Mouse (Mus musculus): ENCODE data around the gene Dock4.

The Dock4 gene

GRCm38 (mm10) chr12:40659689-40660088 lies 213.9 kb downstream of the Dock4 start:
- DNase-seq = peak; percentile 4

GRCm38 (mm10) chr12:40669460-40669859 lies 223.7 kb downstream of the Dock4 start:
- DNase-seq = no peak

- DNase-seq = no peak
Observed at GRCm38 (mm10) chr12:40670766-40671165, 225.0 kb downstream of the Dock4 start.

GRCm38 (mm10) chr12:40679713-40680112 lies 234.0 kb downstream of the Dock4 start:
- DNase-seq = no peak

DNA sequence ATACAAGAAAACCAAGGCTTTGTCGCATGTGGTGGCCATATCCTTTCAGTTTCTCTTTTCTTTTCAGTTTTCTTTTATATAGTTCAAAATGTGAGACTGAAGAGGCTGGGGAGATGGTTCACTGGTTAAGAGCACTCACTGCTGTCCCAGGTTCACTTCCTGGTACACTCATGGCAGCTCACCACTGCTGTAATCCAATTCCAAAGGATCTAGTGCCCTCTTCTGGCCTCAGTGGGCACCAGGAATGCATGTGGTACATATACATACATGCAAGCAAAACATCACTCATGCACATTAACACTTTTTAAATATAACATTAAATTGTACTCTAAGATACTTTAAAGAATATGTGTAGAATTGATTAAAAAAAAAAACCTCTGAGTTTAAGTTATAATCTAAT lies 234.8 kb downstream of the Dock4 start:
- peak; percentile 48 for DNase-seq

DNA sequence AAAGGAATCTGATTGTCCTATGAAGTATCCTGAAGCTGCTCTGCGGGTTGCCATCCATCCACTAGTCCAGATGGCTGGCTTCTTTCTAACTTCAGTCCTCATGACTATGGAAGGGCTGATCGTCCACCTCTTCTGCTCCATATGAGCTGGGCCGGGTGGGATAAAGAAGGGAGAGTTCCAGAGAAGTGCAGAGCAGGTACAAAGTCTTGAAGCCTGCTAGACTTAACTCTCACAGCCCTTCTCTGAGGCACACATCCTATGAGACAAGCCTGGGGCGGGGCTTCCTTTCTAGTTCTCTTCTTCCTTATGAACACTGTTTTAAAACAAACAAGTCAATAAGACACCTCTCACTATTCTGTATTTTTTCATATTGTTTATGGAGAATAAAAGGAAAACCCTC lies 245.7 kb downstream of the Dock4 start:
- DNase-seq = no peak

DNA sequence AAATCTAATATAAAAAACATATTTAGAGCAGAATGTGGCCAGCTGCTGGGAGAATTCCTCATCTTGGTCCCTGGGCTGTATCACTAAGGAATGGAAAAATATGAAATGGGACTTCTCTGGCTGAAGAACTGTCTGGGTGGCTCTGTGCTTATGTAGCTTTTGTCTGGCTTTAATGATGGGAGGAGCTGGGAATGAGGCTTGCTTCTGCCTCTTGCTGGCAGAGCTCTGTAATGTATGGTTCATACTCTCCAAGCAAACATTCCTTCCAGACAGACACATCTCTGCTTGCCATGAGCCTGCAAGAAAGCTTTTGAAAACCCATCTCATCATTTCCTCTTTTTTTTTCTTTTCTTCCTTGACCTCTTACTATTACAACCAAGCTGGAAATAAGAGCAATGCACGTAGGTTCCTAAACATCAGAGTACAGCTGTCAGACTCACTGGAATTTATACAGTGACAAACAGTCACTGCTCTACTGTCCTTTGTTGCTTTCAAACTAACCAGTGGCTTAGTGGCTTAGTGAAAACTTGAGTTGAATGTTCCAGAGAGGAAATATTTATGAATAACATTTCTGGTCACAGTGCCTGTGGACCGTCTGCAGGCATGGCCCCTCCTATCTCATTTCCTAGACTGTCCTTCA lies 248.4 kb downstream of the Dock4 start:
- no peak for DNase-seq

DNA sequence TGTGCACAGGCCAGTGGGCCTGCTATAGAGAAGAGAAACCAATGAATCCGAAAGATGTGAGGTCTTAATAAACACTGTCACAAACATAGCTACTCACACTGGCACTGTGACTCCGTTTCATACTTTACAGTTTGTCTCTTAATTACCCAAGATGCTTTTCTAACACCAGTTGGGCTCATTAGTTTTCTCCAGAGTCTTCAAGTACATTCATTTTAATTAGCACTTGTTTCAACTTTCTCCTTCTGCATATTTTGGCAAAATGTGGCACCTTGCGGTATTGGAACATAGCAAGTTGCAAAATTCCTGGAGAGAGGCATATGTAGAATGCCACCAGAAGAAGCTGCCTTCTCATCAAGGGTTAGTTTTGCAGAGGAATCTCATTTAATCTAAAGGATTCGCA lies 252.6 kb downstream of the Dock4 start:
- DNase-seq = no peak

DNA sequence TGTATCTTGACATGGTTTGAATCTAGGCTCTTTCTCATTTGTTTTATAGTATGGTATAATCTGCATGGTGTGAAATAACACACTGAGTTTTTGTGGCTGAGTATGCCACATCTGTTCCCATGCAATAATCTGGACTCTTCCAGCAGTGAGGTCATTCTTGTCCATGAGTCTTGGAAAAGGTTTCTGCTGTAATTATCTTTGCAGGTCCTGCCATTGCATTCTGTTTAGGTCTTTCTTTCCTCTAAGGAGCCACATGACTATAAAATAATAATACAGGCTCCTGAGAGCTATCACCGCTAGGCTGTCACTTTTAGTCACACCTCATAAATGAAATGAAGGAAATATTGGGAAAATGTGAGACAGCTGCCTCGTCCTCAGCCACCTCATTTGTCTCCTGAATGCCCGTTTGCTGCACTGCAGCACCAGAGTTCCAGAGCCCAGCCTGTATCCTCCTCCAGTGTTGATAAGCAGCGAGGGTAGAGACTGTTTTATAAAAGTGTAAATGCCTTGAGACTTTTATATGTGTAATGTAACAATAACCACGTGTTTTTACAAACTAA lies 256.6 kb downstream of the Dock4 start:
- no peak for DNase-seq

- no peak for DNase-seq
Observed at GRCm38 (mm10) chr12:40704296-40704695, 258.5 kb downstream of the Dock4 start.

GRCm38 (mm10) chr12:40707108-40707507 lies 261.4 kb downstream of the Dock4 start:
- DNase-seq = no peak

DNA sequence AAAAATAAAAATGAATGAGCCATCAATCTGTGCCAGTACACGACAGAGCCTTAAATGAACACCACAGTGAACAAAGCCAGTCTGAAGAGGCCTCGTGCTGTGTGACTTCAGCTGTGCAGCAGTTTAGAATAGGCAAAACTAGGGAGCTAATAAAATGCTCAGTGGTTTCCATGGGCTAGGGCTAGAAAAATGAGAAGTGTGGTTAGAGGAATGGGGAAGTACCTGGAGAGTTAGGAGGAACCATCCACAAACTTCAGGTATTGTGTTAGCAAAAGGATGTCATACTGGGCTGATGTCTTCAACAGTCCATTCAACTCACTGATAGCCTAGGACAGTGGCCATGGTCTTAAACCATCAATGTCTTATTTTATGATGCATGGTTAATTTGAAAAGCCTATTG lies 263.3 kb downstream of the Dock4 start:
- DNase-seq = no peak

DNA sequence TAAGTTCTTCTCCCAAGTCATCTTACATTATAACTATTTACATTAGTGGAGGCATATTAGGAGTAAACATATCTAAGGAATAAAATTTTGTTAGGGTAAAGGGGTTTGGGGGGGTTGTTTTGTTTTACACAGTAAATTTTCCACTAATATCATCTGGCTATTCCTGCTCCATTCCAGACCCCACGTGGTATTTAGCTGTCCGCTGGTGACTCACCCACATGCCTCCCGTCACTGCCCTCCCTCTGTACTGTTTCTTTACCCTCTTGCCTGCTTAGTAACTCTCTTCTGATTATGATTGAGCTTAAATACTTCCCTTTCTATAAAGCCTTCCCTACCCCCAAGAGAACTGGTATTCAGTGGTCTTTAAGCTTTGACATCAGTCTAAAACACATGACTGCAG lies 266.5 kb downstream of the Dock4 start:
- no peak for DNase-seq

- DNase-seq = no peak
Observed at GRCm38 (mm10) chr12:40714288-40714687, 268.5 kb downstream of the Dock4 start.

- no peak for DNase-seq
Observed at GRCm38 (mm10) chr12:40715174-40715573, 269.4 kb downstream of the Dock4 start.

- no peak for DNase-seq
Observed at GRCm38 (mm10) chr12:40728373-40728772, 282.6 kb downstream of the Dock4 start.

DNA sequence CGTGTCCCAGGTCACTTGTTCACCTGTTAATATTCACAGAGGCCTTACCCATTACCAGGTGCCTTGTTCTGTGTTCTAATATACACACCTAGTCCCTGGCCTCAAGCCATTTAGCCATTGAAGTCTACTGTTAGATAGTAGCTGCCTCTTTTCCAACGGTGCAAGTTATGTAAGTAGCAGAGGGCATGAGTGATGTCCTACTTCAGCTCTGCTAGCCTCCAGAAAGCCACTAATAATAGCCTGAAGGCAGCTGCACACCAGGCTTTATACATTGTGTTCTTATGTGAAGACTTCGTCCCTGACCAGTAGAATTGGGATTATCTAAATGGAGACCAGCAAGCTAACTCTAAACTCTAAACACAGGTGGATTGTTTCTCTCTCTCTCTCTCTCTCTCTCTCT lies 285.0 kb downstream of the Dock4 start:
- DNase-seq = no peak

DNA sequence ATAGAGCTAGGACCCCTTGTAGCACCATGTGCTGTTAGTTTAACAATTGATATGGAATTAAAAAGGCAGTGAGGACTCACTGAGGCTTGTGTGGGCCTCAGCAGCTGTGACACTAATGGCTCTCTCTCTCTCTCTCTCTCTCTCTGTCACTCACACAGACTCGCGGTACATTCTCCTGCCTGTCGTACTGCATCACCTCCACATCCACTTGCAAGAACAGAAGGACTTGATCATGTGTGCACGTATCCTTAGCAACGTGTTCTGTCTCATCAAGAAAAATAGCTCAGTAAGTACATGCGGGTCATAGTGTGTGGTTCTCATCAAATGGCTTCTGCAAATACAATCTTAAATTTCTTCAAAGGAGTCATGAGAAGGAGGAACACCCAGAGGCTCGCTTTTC lies 299.7 kb downstream of the Dock4 start:
- DNase-seq = no peak

DNA sequence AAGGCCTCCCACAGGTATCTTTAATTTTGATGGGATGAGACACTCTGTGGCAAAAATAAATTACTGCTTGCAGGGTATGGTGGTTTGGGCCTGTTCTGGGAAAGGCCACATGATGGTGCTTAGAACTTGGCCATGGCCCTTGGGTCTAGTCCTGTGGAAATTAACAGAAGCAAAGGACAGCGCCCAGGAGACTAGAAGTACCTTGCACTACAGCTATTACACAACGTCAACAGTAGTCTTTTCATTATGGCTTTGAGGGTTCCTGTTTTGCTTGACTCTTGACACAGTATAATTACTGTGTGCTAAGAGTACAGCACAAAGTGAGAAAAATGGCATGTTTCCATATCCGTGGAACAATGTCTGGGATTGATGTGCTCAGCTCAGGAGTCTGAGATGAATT lies 300.3 kb downstream of the Dock4 start:
- DNase-seq = no peak

- no peak for DNase-seq
Observed at GRCm38 (mm10) chr12:40759281-40759680, 313.5 kb downstream of the Dock4 start.

DNA sequence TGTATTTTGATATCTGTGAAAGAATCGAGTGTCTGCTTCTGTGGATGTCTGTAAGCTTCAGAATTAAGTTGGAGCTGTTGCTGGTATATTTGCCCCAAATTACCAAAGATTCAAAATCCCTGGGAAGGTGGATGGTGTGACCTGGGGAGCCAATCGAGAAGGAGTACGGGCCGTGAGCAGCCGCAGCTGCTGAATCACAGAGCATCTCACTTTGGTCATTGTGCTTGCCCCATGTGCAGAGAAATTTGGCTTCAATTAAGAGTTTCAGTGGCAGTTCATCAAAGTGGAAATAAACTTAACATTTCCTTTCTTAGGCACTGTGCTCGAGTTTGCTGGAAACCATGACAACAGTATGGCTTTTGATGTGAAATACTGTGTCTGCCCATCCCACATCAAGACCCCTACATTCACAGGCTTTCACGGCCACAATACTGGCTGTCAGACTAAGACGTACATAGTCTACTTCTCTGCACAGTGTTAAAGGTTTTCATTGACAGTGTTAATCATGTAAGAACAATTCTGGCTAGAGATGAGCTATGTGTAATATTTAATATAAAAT lies 321.6 kb downstream of the Dock4 start:
- no peak for DNase-seq

- no peak for DNase-seq
Observed at GRCm38 (mm10) chr12:40773091-40773490, 327.3 kb downstream of the Dock4 start.

- DNase-seq = no peak
Observed at GRCm38 (mm10) chr12:40781554-40781953, 335.8 kb downstream of the Dock4 start.

DNA sequence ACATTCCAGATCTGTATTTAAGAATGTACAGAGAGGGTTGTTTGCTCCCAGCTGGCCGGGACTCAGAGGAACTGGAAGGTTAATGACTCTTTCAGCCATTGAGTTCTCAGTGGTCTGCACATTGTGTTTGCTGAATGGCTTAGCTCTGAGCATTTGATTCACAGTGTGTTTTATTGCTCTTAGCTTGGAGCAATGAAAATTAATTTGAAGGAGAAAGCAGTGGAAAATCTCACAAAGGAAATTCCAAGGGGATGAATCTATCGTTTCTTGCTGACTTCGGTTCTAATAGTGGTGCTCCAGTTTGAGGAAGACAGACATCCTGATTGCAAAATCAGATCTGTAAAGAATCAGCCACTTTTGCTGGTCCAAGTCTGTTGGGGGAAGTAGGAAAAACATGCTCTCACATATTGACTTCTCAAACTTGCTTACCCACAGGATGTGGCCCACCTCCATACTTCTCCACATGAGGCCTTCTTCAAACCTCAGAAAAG lies 342.9 kb downstream of the Dock4 start:
- DNase-seq = no peak

Measured in kidney, adult 11 months (tissue).